13 mouse cellular contexts compared by ENCODE assay signal in the genomic region with DNA sequence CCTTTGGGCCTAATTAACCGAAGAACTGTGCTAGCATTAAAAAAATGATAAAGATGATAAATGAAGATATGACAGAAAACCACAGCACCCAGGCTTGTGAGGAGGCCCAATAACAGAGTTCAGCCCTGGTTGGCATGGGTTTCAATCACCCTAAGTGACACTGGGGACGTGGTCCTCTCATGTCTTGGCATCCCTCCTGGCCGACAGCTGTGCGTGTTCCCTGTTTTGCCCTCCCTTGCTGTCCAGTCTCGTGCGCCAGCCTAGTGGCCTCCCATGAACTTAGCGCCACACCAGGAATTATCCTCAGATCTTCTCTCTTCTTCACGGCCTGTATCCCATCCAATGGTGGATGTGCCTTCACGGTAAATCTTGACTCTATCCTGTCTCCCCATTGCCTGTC.
"Had no signal": no experiment of that assay in that cellular context is flagged by ENCODE, and none has a peak within 500 bp of the region (broad histone marks: within the 10 kb centered on the region; RNA-seq: fewer than 3 reads in every experiment).

No protein-coding gene starts in this region.

- DNase-seq: lung, adult 18-20 months; lung, embryonic 14.5 days; lung, postnatal 14 days; lung, postnatal 4 days; midbrain, embryonic 14.5 days; retina, postnatal 1 day; right cerebral cortex, adult 18-20 months; right cerebral cortex, postnatal 25 days; right cerebral cortex, postnatal 4 days; spleen, adult 18-20 months; thymus, adult 18-20 months; thymus, postnatal 14 days; thymus, postnatal 36 days had no signal
